Mouse (Mus musculus): ENCODE results near the gene Ehd4. TPM values are rescaled to one million over a fixed set of nuclear protein-coding genes. Genes with fewer than 3 reads are reported as not detected.

Ehd4 gene
- polyA plus RNA-seq, 1 experiment from 2014 or later, result 28.7 TPM

DNA sequence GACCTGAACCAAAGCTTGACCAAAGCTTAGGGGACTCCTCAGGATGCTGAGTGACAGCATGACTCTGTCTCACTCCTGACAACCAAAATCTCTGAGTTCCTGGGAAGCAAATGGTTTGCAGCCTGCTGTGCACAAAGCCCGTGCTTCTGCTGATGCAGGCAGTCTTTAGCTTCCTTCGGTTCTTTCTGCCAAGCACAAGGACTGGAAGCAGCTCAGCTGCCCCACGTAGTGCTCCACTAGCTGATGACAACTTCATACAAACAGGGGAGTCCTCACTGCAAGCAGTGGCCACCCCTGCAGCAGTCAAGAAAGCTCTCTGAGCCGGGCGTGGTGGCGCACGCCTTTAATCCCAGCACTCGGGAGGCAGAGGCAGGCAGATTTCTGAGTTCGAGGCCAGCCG, 11.1 kb upstream of the Ehd4 start:
- Histone ChIP-seq H3K36me3 (no peaks in the 10 kb centered on the region), H3K27me3 (replicated peaks) (no peaks in the 10 kb centered on the region), H3K4me2 (no peak overlapping the region), H3K27ac (no peak overlapping the region), H3K9ac (no peak overlapping the region), H3K9me3 (replicated peaks) (no peaks in the 10 kb centered on the region), H3K4me3 (no peak overlapping the region), H3K4me1 (peaks cover 21% of the 10 kb centered on the region)
- WGBS (ENCODE audit: insufficient replicate concordance), result 78% methylated on average over 10 of the region's 10 CpGs
- no peak for ATAC-seq

DNA sequence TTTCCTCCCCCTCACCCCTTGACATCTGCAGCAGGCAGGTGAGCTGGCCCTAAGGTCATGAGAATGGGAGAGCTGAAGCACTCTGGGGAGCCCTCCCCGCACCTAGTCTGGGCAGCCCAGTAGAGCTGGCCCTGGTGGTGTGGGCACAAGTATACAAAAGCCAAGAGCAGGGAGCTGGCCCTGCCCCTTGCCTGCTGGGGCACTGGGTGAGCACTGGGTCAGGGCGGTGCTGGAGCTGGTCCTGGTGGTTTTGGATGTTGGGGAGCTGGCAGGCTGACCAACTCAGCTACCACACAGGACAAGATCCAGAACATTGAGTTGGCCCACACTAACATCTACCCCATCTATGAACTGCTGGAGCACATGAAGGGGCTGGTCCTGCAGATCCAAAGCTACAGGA, 5.0 kb upstream of the Ehd4 start:
- Histone ChIP-seq H3K27ac (no peak overlapping the region), H3K9ac (no peak overlapping the region), H3K4me2 (no peak overlapping the region), H3K36me3 (no peaks in the 10 kb centered on the region), H3K4me1 (peaks cover 24% of the 10 kb centered on the region), H3K27me3 (replicated peaks) (no peaks in the 10 kb centered on the region), H3K9me3 (replicated peaks) (no peaks in the 10 kb centered on the region), H3K4me3 (no peak overlapping the region)
- WGBS (ENCODE audit: insufficient replicate concordance), result 63% methylated on average over 2 of the region's 2 CpGs
- ATAC-seq, result no peak

DNA sequence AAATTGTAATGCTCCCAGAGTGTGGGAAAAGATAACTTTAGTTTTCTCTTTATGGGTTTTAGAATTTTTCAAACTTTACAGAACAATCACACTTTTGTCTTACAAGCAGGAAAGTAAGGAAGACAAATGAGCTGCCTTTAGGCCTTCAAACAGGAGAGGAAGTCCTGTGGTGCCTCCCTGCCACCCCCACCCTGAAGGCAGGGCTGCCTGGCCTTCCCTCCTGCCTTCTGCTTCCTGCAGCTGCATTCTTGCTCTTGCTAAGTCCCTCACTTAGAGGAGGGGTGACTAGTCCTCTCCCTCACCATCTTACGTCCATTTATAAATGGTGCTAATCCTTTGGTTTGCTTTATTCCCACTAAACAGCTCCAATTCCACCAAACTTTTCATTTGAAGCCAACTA, 4.4 kb upstream of the Ehd4 start:
- no peaks in the 10 kb centered on the region for H3K27me3 ChIP-seq (replicated peaks)
- no peaks in the 10 kb centered on the region for H3K36me3 ChIP-seq
- H3K9me3 ChIP-seq (replicated peaks), result no peaks in the 10 kb centered on the region
- H3K4me1 ChIP-seq, result peaks cover 19% of the 10 kb centered on the region
- H3K4me3 ChIP-seq, result no peak overlapping the region
- no peak overlapping the region for H3K4me2 ChIP-seq
- WGBS (ENCODE audit: insufficient replicate concordance), result 53% methylated on average over 1 of the region's 1 CpGs
- no peak for ATAC-seq
- no peak overlapping the region for H3K9ac ChIP-seq
- H3K27ac ChIP-seq, result no peak overlapping the region

DNA sequence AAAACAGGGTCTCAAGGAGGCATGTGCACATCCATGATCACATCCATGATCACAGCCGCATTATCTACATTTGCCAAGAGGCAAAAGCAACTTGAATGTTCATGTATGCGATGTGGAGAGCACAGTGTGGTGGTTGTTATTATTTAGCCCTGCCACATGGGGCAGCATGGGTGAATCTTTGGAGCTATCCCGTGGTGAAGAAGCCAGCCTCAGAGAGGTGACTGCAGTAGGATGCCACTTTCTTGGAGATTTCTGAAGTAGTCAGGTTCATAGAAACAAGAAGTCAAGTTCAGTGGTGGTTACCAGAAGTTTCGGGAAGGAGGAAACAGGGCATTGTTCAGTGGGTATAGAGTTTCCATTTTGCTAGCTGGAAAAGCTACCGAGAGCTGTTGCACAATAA, 3.6 kb upstream of the Ehd4 start:
- no peak for ATAC-seq
- Histone ChIP-seq H3K4me1 (peaks cover 20% of the 10 kb centered on the region), H3K36me3 (no peaks in the 10 kb centered on the region), H3K27me3 (replicated peaks) (no peaks in the 10 kb centered on the region), H3K9me3 (replicated peaks) (no peaks in the 10 kb centered on the region), H3K4me3 (no peak overlapping the region), H3K27ac (no peak overlapping the region), H3K9ac (no peak overlapping the region), H3K4me2 (no peak overlapping the region)
- 35% methylated on average over 5 of the region's 5 CpGs for WGBS (ENCODE audit: insufficient replicate concordance)

DNA sequence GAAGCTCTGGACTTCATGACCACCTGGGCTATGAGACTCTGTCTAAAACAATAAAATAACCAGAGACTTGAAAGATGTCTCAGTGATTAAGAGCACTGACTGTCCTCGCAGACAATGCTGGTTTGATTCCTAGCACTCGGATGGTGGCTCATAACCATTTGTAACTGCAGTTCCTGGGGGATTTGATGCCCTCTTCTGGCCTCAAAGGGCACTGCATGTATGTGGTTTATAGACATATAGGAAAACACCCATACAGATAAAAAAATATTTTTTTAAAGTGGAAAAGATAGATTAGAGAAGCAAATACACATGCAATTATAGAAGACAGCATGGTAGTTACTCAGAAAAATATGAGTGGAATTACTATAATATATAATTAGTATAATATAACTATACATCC, 3.2 kb upstream of the Ehd4 start:
- H3K9ac ChIP-seq, result no peak overlapping the region
- ATAC-seq, result no peak
- no peak overlapping the region for H3K4me2 ChIP-seq
- no peaks in the 10 kb centered on the region for H3K27me3 ChIP-seq (replicated peaks)
- H3K9me3 ChIP-seq (replicated peaks), result no peaks in the 10 kb centered on the region
- H3K27ac ChIP-seq, result no peak overlapping the region
- peaks cover 24% of the 10 kb centered on the region for H3K4me1 ChIP-seq
- no peak overlapping the region for H3K4me3 ChIP-seq
- 67% methylated on average over 2 of the region's 2 CpGs for WGBS (ENCODE audit: insufficient replicate concordance)
- no peaks in the 10 kb centered on the region for H3K36me3 ChIP-seq

DNA sequence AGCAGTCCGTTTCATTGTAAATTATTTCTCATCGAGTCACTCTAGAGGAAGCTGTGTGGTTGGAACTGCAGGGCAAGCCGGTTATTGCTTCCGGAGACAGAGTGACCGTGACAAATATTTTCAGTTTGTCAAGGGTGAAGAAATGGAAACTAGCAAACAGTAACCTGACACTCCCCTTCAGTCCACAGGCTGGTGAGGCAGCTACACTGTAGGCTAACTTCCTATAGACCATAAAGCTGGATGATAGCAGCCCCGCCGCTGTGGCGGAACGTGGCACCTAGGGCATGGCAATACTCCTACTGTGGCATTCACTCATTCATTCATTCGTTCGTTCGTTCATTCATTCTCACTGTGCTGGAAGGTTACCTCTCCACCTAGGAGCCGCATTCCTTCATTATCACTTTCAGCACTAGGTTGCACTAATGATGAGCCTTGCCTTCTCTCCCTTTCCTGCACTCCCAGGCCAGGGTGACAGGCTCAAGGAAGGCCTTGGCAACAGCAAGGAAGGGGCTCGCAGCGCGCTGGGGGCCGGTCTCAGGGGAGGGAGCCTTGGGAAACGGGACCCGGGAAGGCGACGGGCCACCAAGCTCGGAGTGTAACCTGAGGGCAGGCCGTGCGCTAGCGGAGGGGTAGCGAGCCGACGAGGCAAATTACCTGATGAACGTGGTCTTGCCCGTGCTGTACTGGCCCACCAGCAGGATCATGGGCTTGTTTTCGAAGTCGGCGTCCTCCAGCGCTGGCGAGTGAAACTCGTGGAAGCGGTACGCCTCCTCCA, 633 bp downstream of the Ehd4 start:
- ATAC-seq, result peak; percentile 10
- 1% methylated on average over 38 of the region's 38 CpGs for WGBS (ENCODE audit: insufficient replicate concordance)

DNA sequence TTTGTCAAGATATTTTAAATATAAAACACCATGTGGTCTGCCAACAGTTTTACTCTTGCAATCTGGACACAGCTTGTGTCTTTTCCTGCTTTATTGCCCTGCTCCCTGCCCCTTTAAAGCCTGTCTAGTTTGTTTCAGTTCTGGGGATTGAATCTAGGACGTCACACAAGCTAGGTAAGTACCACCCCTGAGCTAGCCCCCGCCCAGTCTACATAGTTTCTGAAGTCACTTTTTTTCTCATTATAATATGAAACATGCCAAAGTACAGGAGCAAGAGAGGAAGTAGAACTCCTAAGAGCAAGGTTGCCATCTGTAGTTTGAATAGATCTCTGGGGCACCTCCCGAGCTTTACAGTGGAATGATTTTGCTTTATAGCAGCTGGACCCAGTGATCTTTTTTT, 3.8 kb downstream of the Ehd4 start:
- H3K4me3 ChIP-seq, result no peak overlapping the region
- H3K27ac ChIP-seq, result no peak overlapping the region
- no peak for ATAC-seq
- no peak overlapping the region for H3K4me2 ChIP-seq
- WGBS (ENCODE audit: insufficient replicate concordance), result 77% methylated on average over 3 of the region's 3 CpGs
- H3K9me3 ChIP-seq (replicated peaks), result no peaks in the 10 kb centered on the region
- H3K4me1 ChIP-seq, result peaks cover 37% of the 10 kb centered on the region
- H3K27me3 ChIP-seq (replicated peaks), result no peaks in the 10 kb centered on the region
- H3K36me3 ChIP-seq, result peaks cover 6% of the 10 kb centered on the region
- H3K9ac ChIP-seq, result no peak overlapping the region

More for the DNA sequence above, 633 bp downstream of the Ehd4 start:
- Histone ChIP-seq H3K4me3 (peak overlapping the region; percentile 78), H3K9me3 (replicated peaks) (no peaks in the 10 kb centered on the region), H3K9ac (peak overlapping the region; percentile 81), H3K4me1 (peaks cover 24% of the 10 kb centered on the region), H3K4me2 (peak overlapping the region; percentile 84), H3K27ac (peak overlapping the region; percentile 89), H3K36me3 (peaks cover 6% of the 10 kb centered on the region), H3K27me3 (replicated peaks) (no peaks in the 10 kb centered on the region)

DNA sequence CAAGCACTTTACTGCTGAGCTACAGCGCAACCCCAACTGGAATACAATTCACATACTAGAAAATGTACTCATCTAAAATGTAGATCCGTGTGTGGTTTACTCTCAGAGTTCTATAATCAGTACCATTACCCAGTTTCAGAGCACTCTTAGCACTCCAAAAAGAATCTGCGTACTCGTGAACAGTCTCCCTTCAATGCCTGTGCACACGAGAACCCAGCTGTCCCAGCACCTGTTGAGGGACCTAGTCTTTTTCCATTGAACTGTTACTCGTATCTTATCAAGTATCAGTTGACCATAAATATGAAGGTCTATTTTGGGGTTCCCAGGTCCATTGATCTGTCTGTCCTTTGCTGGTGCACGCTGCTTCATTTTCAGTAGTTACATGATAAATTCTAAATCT, 4.8 kb downstream of the Ehd4 start:
- no peak overlapping the region for H3K9ac ChIP-seq
- H3K4me3 ChIP-seq, result no peak overlapping the region
- ATAC-seq, result no peak
- no peak overlapping the region for H3K27ac ChIP-seq
- 72% methylated on average over 7 of the region's 7 CpGs for WGBS (ENCODE audit: insufficient replicate concordance)
- H3K9me3 ChIP-seq (replicated peaks), result no peaks in the 10 kb centered on the region
- H3K36me3 ChIP-seq, result peaks cover 6% of the 10 kb centered on the region
- H3K4me2 ChIP-seq, result no peak overlapping the region
- no peaks in the 10 kb centered on the region for H3K27me3 ChIP-seq (replicated peaks)
- H3K4me1 ChIP-seq, result peaks cover 31% of the 10 kb centered on the region

DNA sequence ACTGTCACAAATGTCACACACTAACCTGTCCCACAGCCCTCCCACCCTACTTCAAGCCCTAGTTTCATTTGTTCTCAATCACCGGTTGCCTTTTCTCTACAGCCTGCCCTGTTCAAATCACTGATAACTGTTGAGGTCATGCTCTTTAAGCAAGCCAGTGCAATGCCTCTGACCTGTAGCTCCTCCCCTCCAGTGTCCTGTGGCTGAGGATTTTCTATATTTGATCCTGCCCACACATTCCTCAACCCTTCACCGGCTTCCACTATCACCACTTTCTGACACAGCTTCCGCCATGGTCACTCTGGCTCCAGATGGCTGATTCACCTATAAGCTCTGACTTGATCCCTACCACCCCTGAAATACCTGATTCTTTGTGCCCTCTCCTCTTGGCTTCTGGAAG, 6.4 kb downstream of the Ehd4 start:
- H3K4me1 ChIP-seq, result peaks cover 21% of the 10 kb centered on the region
- H3K36me3 ChIP-seq, result peaks cover 6% of the 10 kb centered on the region
- no peaks in the 10 kb centered on the region for H3K27me3 ChIP-seq (replicated peaks)
- 42% methylated on average over 3 of the region's 3 CpGs for WGBS (ENCODE audit: insufficient replicate concordance)
- no peak overlapping the region for H3K4me2 ChIP-seq
- H3K9ac ChIP-seq, result no peak overlapping the region
- H3K27ac ChIP-seq, result no peak overlapping the region
- no peaks in the 10 kb centered on the region for H3K9me3 ChIP-seq (replicated peaks)
- H3K4me3 ChIP-seq, result no peak overlapping the region
- ATAC-seq, result no peak

DNA sequence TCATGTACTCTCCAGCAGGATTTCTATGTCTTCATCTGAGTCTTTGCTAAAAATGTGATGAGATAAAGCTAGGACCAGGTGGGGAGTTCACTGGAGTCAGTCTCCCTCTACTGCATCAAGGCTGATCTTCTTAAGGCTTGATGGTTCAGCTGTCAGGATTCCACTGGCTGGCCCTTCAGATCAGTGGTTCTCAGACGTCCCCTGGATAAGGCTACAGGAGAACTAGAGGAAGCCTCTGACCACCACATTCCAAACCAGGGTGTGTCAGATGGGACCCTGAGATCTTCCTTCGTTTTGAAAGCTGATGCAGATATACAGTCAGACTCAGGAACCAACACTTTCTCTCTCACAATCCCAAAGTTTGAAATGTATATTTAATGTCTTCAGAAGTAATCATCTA, 7.0 kb downstream of the Ehd4 start:
- peaks cover 6% of the 10 kb centered on the region for H3K36me3 ChIP-seq
- no peak overlapping the region for H3K9ac ChIP-seq
- H3K9me3 ChIP-seq (replicated peaks), result no peaks in the 10 kb centered on the region
- WGBS (ENCODE audit: insufficient replicate concordance), result 33% methylated on average over 2 of the region's 2 CpGs
- H3K4me2 ChIP-seq, result no peak overlapping the region
- peaks cover 17% of the 10 kb centered on the region for H3K4me1 ChIP-seq
- H3K4me3 ChIP-seq, result no peak overlapping the region
- H3K27ac ChIP-seq, result no peak overlapping the region
- no peak for ATAC-seq
- no peaks in the 10 kb centered on the region for H3K27me3 ChIP-seq (replicated peaks)

DNA sequence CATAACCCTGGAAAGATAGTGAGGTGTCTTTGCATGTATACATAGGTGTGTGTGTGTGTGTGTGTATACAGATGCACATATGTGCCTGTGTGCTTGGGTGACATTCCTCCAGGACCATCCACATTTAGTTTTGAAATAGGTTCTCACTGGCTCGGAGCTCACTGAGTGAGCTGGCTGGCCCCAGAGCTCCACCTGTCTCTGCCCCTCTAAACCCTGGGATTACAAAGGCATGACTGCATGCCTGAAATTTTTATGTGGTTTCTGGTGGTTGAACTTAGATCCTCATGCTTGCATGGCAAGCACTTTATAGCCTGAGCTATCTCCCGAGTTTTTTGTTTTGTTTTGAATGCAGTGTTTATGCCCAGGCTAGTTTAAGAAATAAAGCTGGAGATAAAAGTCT, 7.9 kb downstream of the Ehd4 start:
- Histone ChIP-seq H3K27ac (no peak overlapping the region), H3K4me2 (no peak overlapping the region), H3K27me3 (replicated peaks) (no peaks in the 10 kb centered on the region), H3K4me1 (peaks cover 14% of the 10 kb centered on the region), H3K9ac (no peak overlapping the region), H3K36me3 (peaks cover 6% of the 10 kb centered on the region), H3K9me3 (replicated peaks) (no peaks in the 10 kb centered on the region), H3K4me3 (no peak overlapping the region)
- no peak for ATAC-seq
- 67% methylated on average over 2 of the region's 2 CpGs for WGBS (ENCODE audit: insufficient replicate concordance)

DNA sequence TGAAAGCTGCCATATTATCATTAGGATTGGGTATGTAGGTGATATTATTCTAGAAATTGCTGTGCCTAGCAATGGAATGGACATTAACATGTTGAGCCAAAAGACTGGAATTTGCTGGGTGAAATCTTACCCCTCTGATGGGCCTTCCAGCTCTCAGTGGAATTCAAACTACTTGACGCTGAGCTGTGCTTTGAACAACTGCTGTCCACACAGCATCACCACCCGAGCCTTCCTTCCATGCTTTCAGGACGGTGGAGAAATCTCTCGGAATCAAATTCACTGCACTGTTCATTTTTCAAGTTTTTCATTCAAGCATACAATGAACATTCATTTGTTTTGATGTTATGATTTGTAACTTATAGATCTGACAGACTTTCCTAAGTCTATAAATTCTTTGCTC, 10.0 kb downstream of the Ehd4 start:
- Histone ChIP-seq H3K9ac (no peak overlapping the region), H3K27me3 (replicated peaks) (no peaks in the 10 kb centered on the region), H3K27ac (no peak overlapping the region), H3K4me1 (peaks cover 14% of the 10 kb centered on the region), H3K4me2 (no peak overlapping the region), H3K4me3 (no peak overlapping the region), H3K36me3 (no peaks in the 10 kb centered on the region), H3K9me3 (replicated peaks) (no peaks in the 10 kb centered on the region)
- 75% methylated on average over 4 of the region's 4 CpGs for WGBS (ENCODE audit: insufficient replicate concordance)
- ATAC-seq, result no peak

DNA sequence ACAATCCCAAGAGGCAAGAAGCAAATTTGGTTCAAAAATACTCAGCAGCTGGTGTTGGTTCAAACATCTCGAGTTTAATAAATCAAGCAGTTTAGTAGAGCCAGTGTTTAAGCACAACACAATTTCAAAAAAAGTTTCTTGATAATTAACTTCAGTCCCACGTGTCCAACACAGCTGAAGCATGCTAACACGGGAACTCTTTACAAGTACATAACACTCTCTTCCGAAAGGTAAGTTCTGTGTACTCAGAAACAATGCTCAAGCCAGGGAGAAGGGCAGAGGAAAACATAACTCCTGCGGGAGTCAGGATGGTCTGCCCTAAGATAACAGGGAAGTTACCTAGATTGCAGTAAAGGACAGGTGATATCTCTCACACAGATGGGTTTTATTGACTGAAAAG, 12.1 kb downstream of the Ehd4 start:
- ATAC-seq, result no peak
- H3K4me3 ChIP-seq, result no peak overlapping the region
- H3K4me2 ChIP-seq, result no peak overlapping the region
- WGBS (ENCODE audit: insufficient replicate concordance), result 69% methylated on average over 5 of the region's 5 CpGs
- H3K27ac ChIP-seq, result no peak overlapping the region
- H3K27me3 ChIP-seq (replicated peaks), result no peaks in the 10 kb centered on the region
- H3K9ac ChIP-seq, result no peak overlapping the region
- H3K9me3 ChIP-seq (replicated peaks), result no peaks in the 10 kb centered on the region
- H3K4me1 ChIP-seq, result peaks cover 2% of the 10 kb centered on the region
- H3K36me3 ChIP-seq, result no peaks in the 10 kb centered on the region

Data from liver, embryonic 12.5 days (tissue).